Mouse (Mus musculus): ENCODE data around the gene Sycp2l. TPM values are rescaled to one million over a fixed set of nuclear protein-coding genes. Genes with fewer than 3 reads are reported as not detected.

The Sycp2l gene
- polyA plus RNA-seq, 1 experiment, result not detected

Other genes with a start within 250 kb of the Sycp2l start
- gene Pak1ip1, start 113.3 kb upstream of the Sycp2l start, polyA plus RNA-seq (2012; rRNA removed), result 54.2 and 68.3 TPM in 2 replicates
- 89.9 and 115 TPM in 2 replicates for gene Tmem14c, start 98.0 kb upstream of the Sycp2l start, polyA plus RNA-seq (2012; rRNA removed)
- gene Mak, start 34.6 kb upstream of the Sycp2l start, polyA plus RNA-seq (2012; rRNA removed), result 0.04 TPM in 1 of 2 replicates, not detected in the other
- not detected in 2 replicates for gene Gcm2, start 3.3 kb upstream of the Sycp2l start, polyA plus RNA-seq (2012; rRNA removed)
- gene Elovl2, start 106.1 kb downstream of the Sycp2l start, polyA plus RNA-seq (2012; rRNA removed), result 0.07 and 0.16 TPM in 2 replicates
- gene Smim13, start 135.5 kb downstream of the Sycp2l start, polyA plus RNA-seq (2012; rRNA removed), result 9.0 and 10.4 TPM in 2 replicates
- gene Gm17364, start 159.7 kb downstream of the Sycp2l start, polyA plus RNA-seq (2012; rRNA removed), result not detected in 2 replicates

All from urinary bladder, adult 2 months (tissue).